Mouse (Mus musculus): ENCODE data around the gene Hvcn1.

DNA sequence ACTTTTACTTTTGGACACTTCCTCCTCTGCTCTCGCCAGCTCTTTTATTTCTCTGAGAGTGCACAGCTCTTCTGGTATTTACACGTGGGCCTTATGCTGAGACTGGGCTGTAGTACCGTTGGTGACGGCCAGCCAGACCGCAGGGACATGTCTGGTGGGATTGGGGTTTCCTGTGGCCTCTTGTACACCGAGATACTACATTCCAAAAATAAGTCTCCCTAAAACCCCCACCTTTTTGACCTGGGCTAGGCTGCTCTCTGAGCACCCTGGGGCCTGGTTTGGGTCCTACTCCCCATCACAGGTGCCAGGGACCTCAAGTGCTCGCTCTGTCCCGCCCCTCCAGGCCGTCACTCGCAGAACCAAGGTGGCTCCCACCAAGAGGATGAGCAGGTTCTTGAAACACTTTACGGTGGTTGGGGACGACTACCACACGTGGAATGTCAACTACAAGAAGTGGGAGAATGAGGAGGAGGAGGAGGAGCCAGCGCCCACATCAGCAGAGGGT, 26.5 kb downstream of the Hvcn1 start:
- TF ChIP-seq POLR2A (IDR thresholded peaks at IDR 0.05; ENCODE audit: borderline replicate concordance, control insufficient read depth, low read depth, low read length) (no peak), CTCF (IDR thresholded peaks at IDR 0.05; ENCODE audit: control insufficient read depth, insufficient read depth, low read length) (no peak)
